Mouse (Mus musculus): Measurements from ENCODE around the gene Gm11549.

Gm11549 gene

DNA sequence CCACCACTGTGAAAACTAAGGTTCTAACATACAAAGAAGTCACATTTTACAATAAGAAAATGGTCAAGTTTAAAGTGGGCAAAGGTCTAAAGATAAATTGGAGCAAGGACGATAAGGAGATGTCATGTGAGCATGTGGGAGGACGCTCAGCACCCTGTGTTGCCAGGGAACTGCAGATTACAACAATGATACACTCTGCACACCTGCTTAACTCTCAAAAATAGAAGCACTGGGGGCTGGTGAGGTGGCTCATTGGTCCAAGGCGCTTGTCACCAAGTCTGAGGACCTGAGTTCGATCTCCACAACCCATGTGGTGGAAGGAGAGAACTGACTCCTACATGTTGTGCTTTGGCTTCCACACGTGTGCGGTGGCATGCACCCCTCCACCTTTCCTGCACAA, 10.1 kb downstream of the Gm11549 start:
- DNase-seq, result no peak

DNA sequence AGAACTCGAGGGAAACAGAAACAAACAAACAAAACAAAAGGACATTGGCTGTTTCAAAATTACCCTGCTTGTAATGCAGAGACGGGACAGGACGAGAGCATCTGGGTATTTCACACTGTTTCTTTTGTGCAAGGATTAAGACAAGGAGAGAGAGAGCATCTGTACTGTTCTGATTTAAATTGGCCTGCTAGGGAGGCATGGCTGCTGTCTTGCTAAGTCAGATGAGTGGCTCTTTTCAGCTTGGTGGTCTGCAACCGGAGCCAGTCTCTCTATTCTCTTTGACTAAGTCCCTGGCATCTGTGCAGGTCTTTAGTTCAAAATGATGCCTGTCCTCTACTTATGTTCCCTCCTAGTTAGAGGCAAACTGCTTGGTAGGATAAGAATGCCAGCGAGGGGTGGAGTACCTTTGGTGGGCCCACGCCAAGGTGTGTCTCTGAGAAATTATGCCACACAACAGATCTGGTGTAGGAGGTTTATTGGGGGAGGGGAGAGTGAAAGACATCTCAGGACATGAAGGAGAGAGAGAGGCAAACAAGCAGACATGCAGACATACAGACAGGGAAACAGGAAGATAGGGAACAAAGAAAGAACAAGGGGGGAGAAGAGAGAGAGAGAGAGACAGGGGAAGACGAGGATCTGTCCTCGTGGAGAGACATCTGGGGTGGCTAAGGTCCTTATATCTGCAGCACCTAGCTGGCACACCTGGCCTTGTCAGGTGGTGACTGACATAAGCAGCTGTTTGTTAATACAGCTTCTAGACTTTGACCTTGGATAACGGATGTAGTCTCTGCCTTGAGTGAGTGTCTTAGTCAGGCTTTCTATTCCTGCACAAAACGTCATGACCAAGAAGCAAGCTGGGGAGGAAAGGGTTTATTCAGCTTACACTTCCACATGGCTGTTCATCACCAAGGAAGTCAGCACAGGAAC, 15.5 kb downstream of the Gm11549 start:
- DNase-seq, result no peak

DNA sequence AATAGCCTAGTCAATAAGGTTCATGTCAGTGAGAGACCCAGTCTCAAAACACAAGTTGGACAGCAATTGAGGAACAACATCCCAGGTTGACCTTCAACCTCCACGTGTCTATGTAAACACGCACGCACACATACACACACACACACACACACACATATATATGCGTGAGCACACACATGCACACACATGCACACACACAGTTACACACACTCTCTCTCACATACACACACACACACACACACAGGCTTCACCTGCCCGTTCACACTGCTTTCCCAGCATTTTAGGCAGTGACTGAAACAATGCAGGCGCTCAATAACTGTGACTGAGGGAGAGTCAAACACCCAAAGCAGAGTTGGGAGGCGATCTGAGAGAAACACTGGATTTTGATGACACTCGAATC, 16.3 kb downstream of the Gm11549 start:
- no peak for DNase-seq

DNA sequence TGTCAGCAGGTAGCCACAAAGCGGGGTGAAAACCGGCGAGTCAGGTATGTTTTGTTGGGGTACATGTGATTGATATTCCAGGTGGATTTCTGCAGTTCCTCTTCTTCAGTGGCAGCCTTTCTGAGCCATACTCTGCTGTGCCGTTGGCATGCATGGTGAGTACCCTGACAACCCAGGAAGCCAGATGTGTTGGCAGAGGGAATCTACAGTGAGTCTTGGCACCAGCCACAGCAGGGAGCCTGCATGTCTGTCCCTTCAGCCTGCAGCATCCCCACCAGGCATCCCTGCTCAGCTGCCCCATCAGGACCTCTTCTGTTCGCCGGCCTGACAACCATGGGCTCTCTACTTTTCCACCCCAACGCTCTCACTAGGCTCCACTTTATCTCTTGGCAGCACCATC, 20.1 kb downstream of the Gm11549 start:
- no peak for DNase-seq

DNA sequence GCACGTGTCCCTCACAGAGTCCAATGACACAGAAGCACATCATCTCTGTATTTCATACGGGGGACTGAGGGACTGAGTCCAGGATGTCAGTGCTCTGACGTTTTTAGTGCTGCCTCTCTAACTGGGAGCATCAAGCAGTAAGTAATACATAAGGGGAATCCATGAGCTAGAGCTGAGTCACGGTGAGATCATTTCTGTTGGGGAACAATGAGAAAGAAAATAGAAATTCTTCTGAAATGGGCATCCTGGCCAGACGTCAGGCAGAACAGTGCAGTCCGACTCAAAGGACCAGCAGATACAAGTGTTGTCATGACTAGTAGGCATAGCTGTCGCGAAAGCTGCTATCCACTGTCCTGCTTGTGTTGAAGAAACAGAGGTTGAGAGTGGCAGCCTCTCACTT, 20.6 kb downstream of the Gm11549 start:
- no peak for DNase-seq

DNA sequence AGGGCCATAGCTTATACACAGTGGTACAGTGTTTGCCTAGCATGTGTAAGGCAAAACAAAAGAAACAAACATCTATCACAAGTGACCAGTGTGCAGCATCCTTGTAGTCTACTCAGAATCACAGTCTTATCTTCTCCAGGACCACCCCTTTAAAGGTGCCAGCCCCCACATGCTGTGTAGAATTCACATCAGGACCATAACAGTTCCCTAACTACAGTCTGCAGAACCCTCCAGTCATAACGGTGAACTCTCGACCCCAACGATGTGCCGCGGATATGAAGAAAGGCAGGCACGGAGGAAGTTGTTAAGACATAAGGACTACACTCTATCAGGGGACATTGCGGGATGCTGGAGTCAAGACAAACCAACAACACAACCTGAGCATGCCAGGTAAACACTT, 22.2 kb downstream of the Gm11549 start:
- DNase-seq, result no peak

DNA sequence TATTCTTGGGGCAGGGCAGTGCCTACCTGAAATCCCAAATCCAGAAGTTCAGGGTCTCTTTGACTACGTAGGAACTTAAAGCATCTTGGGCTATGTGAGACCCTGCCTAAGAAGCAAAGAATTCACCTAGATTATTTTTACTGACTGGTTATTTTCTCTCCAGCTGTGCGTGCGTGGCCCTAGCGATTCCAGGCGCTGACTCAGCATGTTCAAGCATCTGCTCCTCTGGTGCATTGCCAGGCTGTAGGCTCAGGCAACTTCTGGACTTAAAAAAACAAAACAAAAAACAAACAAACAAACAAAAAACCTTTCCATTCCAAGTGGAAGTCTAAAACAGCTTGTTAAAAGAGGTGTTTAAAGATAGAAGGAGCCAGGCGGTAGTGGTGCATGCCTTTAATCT, 23.4 kb downstream of the Gm11549 start:
- DNase-seq, result no peak

DNA sequence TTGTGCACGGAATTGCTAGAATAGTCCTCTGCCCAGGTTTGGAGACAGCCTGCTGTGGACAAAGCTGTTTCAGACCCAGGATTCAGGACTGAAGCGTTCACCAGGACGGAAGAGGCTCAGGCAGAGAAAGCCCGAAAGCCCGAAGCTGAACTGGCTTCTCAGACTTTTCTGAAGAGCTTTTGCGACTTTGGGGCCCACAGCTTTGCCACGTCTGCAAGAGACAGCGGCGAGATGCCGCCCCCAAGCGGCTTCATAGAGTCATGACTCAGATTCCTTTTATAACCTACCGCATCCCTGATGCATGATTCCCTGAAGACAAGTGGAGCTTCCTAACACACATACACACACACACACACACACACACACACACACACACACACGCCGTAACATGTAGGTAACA, 24.9 kb downstream of the Gm11549 start:
- peak; percentile 80 for DNase-seq

DNA sequence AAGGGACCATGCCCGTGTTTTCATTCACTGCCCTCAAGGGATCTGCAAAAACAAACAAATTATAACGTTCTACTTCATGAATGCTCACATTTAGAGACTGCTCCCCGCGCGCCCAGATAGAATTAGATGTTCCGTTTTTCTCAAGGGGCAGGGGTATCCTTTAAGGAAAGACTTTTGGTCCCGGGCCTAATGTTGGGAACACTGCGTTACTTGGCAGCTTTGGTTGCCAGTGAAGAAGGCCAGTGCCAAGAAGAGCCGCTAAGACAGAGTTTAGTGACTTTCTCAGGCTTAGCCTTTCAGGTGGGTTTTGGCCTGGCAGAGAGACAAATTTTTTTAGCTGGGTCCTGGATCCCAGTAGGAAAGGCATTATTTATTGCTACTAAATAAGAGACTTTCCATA, 25.3 kb downstream of the Gm11549 start:
- no peak for DNase-seq

DNA sequence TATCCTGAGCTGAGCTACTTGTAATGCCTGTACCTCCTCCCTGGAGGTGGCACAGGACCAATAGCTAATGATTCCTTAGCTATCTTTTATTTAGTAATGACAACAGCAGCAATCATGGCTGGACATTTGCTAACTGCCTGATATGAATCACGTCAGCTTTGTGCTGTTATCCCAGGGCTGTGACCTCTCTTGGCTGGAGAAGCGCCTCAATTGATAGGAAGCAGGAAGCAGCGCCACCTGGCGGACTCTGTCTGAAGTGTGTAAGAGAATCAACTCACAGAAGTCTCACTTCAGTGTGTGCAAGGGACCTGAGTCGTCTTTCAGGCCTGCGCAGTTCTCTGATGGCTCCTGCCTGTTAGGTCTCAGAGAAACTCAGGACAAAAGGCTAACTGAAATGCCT, 26.2 kb downstream of the Gm11549 start:
- DNase-seq, result peak; percentile 92

DNA sequence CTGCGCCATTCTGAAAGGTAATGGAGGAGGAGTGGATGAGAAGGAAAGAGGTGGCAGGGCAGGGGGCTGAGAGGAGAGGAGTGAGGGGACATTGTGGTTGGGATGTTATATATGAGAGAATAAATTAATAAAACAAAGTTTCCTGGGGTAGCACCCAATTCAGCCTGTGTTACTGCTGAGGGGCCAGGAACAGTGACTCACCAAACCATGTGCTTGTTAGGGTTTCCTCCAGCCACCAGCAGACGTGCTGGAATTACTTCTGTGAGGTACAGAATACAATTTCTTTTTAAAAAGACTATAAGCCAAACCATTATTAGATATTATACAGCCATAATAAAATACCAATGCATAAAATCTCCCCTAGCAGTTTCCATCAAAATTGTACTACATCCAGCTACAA, 27.0 kb downstream of the Gm11549 start:
- no peak for DNase-seq

DNA sequence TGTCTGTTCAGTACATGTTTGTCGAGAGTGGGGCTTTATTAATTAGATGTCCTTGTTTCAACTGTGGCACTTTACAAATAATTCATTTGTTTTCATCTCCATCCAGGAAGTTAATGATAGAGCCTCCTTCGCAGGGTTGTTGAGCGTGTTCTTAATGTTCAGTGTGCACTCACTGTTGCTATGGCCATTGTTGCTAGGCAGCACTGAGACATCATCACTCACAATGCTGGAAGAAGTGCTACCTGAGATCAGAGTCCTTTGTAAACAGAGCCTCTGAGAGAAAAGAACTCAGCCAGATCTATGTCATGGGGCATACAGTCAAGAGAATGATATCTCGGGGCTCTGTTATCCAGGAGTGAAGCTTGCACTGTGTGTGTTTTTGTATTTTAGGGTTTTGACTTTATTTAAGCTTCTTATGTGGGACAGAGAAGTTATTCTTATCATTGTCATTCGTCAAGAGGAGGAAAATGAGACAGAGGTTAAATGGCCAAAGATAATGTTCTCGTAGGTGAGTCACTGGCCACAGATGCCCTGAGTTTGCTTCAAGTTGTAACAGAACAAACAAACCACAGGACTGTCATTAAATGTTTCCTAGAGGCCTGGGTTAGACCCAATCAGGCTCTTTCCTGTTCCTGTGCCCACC, 27.9 kb downstream of the Gm11549 start:
- DNase-seq, result no peak

DNA sequence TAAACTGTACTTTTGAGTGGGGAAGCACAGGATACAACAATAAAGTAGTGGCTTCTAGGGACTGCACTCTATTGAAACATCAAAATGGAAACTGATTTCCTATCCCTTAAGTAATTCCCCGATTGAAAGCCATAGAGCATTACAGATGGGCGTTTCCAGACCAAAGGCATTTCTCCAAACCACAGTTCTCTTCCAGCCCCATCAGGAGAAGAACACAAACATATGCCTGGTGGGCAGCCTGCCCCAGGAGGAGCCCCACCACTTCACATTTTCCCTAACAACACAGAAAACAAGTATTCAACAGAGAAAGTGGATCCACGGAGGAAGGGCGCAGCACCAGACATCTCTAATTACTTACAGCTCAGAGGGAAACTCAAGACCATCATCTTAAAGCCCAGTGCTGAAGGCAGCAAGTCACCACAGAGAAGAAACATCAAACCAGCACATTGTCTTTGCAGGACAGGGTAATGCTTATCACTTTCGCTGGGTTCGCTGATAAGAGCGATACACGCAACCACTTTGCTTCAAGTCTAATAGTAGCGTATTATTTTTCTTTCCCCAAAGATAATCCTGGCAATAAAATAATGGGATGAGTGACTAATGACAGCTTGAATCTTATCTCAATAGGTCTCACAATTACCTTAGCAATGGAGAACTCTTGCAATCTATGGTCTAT, 28.8 kb downstream of the Gm11549 start:
- DNase-seq, result no peak

DNA sequence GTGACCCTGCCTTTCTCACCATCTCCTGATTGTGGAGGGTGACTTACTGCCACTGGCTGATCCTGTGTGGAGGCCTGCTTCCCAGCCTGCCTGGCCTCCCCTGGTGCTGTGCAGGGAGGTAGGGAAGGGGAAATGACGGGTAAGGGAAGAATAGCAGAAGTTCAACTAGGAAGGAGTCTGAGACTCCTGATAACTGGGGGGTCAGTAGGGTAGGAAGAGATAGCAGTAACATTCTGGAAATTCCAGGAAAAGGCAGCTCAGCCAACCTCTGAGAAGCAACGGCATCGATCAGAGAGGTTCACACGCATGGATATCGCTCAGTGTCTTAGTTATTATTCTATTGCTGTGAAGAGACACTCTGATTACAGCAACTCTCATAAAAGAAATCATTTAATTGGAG, 30.1 kb downstream of the Gm11549 start:
- no peak for DNase-seq

DNA sequence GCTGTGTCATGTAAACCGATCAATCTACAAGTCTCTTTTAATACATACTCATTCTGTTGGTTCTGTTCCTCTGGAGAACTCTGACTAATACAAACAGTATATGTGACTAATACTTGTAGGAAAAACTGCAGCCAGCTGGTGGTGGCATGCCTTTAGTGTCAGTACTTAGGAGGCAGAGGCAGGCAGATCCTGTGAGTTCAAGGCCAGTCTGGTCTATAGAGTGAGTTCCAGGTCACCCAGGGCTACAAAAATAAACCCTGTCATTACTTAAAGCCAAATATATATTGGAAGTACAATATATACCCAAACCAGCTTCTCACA, 32.1 kb downstream of the Gm11549 start:
- DNase-seq, result no peak

DNA sequence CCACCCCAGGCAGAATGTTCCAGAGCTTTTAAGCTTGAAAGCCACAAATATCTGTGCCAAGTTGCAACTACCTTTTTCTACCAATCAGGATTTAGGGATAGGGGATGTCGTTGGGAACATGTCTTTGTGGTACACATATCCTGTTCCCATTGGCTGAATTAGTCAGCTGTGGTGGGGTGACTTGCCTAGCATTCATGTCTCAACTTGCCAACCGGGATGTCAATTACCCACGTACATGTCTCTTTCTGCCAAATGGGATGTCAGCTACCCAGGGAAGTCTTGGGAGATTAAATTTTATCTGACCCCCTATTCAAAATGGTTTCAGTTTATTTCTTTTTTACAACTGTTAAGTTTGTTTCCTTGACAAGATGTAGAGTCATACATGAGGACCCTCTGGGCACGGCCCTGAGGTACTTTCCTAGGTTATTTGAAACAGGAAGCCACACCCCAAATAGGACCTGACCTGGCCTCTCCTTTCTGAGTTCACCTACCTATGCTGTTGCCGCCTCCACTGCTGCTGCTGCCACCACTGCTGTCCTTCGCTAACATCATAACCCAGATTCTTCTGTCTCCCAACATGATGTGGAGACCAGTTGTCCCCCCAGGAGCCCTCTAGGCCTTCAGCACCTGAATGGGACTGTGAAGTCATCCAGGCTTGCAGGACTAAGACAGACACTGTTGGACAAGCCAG, 32.6 kb downstream of the Gm11549 start:
- DNase-seq, result no peak

DNA sequence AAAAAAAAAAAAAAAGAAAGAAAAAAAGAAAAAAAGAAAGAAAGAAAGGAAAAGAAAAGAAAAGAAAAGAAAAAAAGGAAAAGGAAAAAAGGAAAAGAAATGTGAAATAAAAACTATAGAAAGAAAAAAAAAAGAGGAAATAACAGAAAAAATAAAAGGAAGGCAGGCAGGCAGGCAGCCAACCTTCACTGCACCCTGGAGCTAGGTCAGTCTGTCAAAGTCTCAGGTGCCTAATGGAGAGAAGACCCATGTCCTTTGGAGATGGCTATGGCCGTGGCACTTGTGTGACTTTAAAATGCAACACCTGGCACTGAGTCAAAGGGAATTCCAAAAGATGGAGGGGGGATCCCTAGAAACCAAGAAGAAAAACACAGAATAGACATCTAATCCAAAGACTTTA, 33.2 kb downstream of the Gm11549 start:
- DNase-seq, result no peak

DNA sequence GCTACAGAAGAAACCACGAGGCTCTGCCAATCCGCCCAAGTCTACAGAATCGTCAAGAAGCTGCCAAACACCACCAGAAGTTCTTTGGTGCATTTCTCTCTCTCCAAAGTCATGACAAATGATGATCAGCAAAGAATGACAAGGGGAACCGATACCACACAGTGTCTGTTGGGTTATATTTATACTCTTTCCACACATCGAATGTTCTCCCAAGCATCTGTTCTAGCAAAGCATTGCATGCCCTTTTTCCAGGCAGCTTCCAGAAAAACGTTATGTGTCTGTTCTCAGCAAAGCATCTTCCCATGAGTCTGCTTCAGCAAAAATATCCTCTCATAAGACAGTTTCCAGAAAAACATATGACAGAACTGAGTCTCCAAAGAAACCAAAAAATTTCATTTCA, 34.7 kb downstream of the Gm11549 start:
- no peak for DNase-seq

DNA sequence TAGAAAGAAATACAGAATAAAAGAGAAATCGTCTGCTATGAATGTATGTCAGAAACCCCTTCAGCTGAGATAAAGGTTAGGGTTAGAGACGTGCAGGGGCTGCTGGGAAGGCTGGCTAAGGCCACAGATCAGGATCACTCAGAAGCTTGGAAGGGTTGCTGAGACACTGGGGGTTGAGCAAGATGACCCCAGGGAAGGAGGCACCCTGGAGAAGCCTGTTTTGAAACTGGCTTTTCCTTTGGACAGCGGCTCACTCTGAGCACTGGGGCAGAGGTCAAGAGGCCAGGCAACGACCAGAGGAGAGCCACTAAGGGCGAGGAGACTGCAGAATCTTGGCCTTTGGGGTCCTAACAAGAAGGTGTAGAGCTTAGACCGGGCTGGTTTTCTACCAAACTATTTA, 35.4 kb downstream of the Gm11549 start:
- DNase-seq, result no peak

DNA sequence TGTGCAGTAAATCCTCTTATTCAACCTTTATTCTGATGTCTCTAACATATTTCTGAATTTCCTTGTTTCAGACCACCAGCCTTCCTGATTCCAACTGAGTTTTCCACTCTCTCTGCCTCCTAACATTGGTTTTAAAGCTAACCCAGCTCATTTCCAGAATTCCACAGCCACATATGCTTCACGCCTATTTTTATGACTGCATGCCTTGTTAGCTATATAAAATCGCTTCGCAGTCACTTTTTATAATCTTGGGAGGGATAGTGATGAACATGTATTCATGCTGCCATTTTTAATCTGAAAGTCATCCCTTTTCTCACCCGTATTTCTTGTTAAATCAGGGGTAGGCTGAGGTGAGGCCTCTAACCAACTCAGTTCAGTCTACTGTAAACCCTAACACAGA, 37.3 kb downstream of the Gm11549 start:
- DNase-seq, result no peak

DNA sequence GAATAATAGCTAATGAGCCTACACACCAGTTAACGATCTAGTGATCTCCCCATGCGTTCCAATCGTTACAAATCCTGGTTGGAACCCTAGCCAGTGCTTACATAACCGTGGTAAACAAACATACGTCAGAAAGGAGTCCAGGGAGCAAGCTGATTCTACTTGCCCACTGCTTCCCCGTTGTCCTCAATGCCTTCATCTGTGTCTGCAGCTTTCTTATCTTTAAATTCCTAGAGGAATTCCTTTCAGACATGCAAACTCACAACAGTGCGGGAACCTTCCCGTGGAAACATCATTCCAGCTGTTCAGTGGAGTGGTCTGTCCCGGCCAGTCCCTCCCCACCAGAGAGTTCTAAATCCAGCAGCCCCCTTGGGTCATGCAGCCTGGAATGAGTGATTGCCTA, 38.7 kb downstream of the Gm11549 start:
- DNase-seq, result no peak

DNA sequence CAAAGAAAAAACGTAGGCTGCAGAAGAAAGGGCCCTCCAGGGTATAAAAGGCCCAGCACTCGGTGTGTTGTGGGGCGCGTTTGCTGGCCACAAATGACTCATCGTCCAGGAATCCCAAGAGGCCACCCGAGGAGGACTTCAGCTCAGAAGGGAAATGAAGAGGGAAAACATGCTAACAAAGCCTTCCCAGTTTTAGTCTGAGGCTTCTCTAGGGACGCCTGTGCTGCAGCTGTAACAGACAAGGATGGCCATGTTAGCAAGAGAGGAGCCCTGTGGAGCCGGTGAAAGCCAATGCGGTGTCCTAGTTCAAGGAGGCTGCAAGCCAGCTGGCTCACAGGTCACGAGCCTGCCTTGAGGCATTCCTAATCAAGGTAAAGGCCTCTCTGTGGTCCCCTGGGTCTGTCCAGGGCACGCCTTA, 39.8 kb downstream of the Gm11549 start:
- DNase-seq, result no peak

DNA sequence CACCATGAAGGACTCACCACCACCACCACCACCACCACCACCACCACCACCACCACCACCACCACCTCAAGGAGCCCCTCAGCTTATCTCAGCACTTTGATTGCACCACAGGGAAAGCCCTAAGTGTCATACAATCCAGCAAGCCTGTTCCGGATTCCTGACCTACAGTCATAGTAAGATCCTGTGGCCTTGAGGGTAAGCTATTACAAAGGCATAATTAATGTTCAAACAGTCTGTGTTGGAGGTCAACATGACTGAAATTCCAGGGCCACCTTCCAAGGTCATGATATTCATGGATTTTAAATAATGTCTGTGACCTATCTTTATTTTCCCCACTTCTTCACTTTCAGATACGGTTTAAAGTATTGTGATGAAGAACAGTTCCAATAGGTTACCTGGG, 41.1 kb downstream of the Gm11549 start:
- no peak for DNase-seq

DNA sequence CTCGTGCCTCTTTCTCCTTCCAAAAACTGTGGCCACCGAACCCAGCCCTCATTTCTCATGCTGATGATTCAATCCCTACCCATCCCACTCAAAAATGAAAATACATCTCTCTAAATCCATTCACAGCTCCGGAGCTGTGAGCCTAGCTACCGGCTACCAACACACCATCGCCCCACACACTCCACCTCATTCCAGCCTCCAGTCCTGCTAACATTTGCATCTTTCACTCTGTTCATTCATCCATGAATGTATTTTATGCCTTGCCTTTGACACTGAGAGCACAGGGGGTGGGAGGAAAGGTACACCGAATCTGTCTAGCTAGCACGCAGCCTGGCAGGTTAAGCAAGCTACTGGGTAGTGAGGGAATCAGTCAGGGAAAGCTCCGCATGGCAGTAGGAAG, 42.8 kb downstream of the Gm11549 start:
- no peak for DNase-seq

All from thymus, postnatal 4 days (tissue).